Mouse (Mus musculus): Measurements from ENCODE around the gene Pdcd11. TPM values are rescaled to one million over a fixed set of nuclear protein-coding genes. Genes with fewer than 3 reads are reported as not detected.
A peak's percentile ranks its signal among the peaks of the same experiment; 100 is the strongest.

Gene Pdcd11
- polyA plus RNA-seq, 1 experiment = 6.8 TPM

DNA sequence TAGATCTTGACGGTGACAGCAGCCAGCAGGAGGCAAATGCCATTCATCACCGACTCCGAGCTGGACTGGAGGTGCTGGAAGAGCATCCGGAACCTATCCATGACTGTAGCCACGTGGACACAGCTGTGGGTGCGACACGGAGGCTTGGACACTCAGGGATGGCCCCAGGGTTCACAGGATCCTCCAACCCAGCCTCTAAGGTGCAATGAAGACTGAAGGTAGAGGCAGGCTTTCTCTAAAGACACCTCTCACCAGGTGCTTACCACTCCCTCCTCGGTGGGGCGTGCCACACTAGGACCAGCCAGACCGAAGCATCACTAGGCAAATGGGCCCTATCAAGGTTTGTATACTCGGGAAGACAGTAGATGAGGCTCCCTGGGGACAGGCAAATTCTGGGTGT is 67.1 kb downstream of the Pdcd11 start, which contains the start of gene Calhm3:
Calhm3 (minus strand) TSS at position 101 of the 400 bp plus-strand sequence.
- Histone ChIP-seq H3K27me3 (ENCODE audit: control insufficient read depth, insufficient read depth, low read length) (no peaks in the 10 kb centered on the region), H3K27ac (ENCODE audit: control insufficient read depth, insufficient read depth, low read depth, low read length) (no peak within 1 kb of the TSS), H3K36me3 (ENCODE audit: control insufficient read depth, insufficient read depth, low read length) (no peaks in the 10 kb centered on the region), H3K4me3 (ENCODE audit: control insufficient read depth, low read depth, low read length) (no peak within 1 kb of the TSS), H3K4me1 (ENCODE audit: control insufficient read depth, insufficient read depth, low read length) (no peaks in the 10 kb centered on the region)
- TF ChIP-seq CTCF (IDR thresholded peaks at IDR 0.05; ENCODE audit: control insufficient read depth, insufficient read depth, insufficient replicate concordance, low read depth, low read length) = no peak
- TF ChIP-seq POLR2A (IDR thresholded peaks at IDR 0.05; ENCODE audit: control insufficient read depth, low read depth, low read length) = no peak

DNA sequence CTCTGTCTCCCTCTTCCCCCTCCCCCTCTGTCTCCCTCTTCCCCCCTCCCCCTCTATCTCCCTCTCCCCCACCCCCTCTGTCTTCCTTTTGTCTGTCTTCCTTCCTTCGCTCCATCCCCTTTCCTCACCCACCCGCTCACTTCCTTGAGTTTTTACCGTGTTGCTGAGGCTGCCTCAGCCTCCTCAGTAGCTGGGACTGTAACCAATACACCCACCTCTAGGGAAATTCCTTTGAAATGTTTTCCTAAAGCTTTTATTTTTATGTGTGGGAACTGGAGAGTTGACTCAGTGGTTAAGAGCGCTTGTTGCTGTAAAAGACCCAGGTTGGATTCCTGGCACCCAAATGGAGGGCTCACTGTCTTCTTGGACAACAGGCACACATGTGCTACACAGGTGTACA is 71.1 kb downstream of the Pdcd11 start:
- Histone ChIP-seq H3K27me3 (ENCODE audit: control insufficient read depth, insufficient read depth, low read length) (no peaks in the 10 kb centered on the region), H3K36me3 (ENCODE audit: control insufficient read depth, insufficient read depth, low read length) (no peaks in the 10 kb centered on the region), H3K27ac (ENCODE audit: control insufficient read depth, insufficient read depth, low read depth, low read length) (no peak overlapping the region), H3K4me1 (ENCODE audit: control insufficient read depth, insufficient read depth, low read length) (no peaks in the 10 kb centered on the region), H3K4me3 (ENCODE audit: control insufficient read depth, low read depth, low read length) (no peak overlapping the region)
- no peak for TF ChIP-seq CTCF (IDR thresholded peaks at IDR 0.05; ENCODE audit: control insufficient read depth, insufficient read depth, insufficient replicate concordance, low read depth, low read length)
- TF ChIP-seq POLR2A (IDR thresholded peaks at IDR 0.05; ENCODE audit: control insufficient read depth, low read depth, low read length) = no peak

- no peak overlapping the region for H3K27ac ChIP-seq (ENCODE audit: control insufficient read depth, insufficient read depth, low read depth, low read length)
- H3K27me3 ChIP-seq (ENCODE audit: control insufficient read depth, insufficient read depth, low read length) = no peaks in the 10 kb centered on the region
- H3K4me3 ChIP-seq (ENCODE audit: control insufficient read depth, low read depth, low read length) = no peak overlapping the region
- H3K4me1 ChIP-seq (ENCODE audit: control insufficient read depth, insufficient read depth, low read length) = peaks cover 3% of the 10 kb centered on the region
- H3K36me3 ChIP-seq (ENCODE audit: control insufficient read depth, insufficient read depth, low read length) = no peaks in the 10 kb centered on the region
- TF ChIP-seq CTCF (IDR thresholded peaks at IDR 0.05; ENCODE audit: control insufficient read depth, insufficient read depth, insufficient replicate concordance, low read depth, low read length) = no peak
- TF ChIP-seq POLR2A (IDR thresholded peaks at IDR 0.05; ENCODE audit: control insufficient read depth, low read depth, low read length) = no peak
Observed at GRCm38 (mm10) chr19:47163176-47163744, 72.7 kb downstream of the Pdcd11 start.

GRCm38 (mm10) chr19:47166758-47167157 is 76.2 kb downstream of the Pdcd11 start:
- TF ChIP-seq POLR2A (IDR thresholded peaks at IDR 0.05; ENCODE audit: control insufficient read depth, low read depth, low read length) (no peak), CTCF (IDR thresholded peaks at IDR 0.05; ENCODE audit: control insufficient read depth, insufficient read depth, insufficient replicate concordance, low read depth, low read length) (no peak)
- Histone ChIP-seq H3K36me3 (ENCODE audit: control insufficient read depth, insufficient read depth, low read length) (no peaks in the 10 kb centered on the region), H3K4me1 (ENCODE audit: control insufficient read depth, insufficient read depth, low read length) (peaks cover 9% of the 10 kb centered on the region), H3K4me3 (ENCODE audit: control insufficient read depth, low read depth, low read length) (no peak overlapping the region), H3K27ac (ENCODE audit: control insufficient read depth, insufficient read depth, low read depth, low read length) (no peak overlapping the region), H3K27me3 (ENCODE audit: control insufficient read depth, insufficient read depth, low read length) (no peaks in the 10 kb centered on the region)

GRCm38 (mm10) chr19:47167617-47168214 is 77.1 kb downstream of the Pdcd11 start:
- H3K27ac ChIP-seq (ENCODE audit: control insufficient read depth, insufficient read depth, low read depth, low read length) = no peak overlapping the region
- no peak overlapping the region for H3K4me3 ChIP-seq (ENCODE audit: control insufficient read depth, low read depth, low read length)
- H3K4me1 ChIP-seq (ENCODE audit: control insufficient read depth, insufficient read depth, low read length) = peaks cover 9% of the 10 kb centered on the region
- no peak for TF ChIP-seq CTCF (IDR thresholded peaks at IDR 0.05; ENCODE audit: control insufficient read depth, insufficient read depth, insufficient replicate concordance, low read depth, low read length)
- TF ChIP-seq POLR2A (IDR thresholded peaks at IDR 0.05; ENCODE audit: control insufficient read depth, low read depth, low read length) = no peak
- H3K27me3 ChIP-seq (ENCODE audit: control insufficient read depth, insufficient read depth, low read length) = no peaks in the 10 kb centered on the region
- H3K36me3 ChIP-seq (ENCODE audit: control insufficient read depth, insufficient read depth, low read length) = no peaks in the 10 kb centered on the region

GRCm38 (mm10) chr19:47168223-47168622 is 77.7 kb downstream of the Pdcd11 start:
- TF ChIP-seq POLR2A (IDR thresholded peaks at IDR 0.05; ENCODE audit: control insufficient read depth, low read depth, low read length) (no peak), CTCF (IDR thresholded peaks at IDR 0.05; ENCODE audit: control insufficient read depth, insufficient read depth, insufficient replicate concordance, low read depth, low read length) (peak; percentile 61; the same call in 1 of the 2 replicates)
- no peaks in the 10 kb centered on the region for H3K36me3 ChIP-seq (ENCODE audit: control insufficient read depth, insufficient read depth, low read length)
- no peak overlapping the region for H3K27ac ChIP-seq (ENCODE audit: control insufficient read depth, insufficient read depth, low read depth, low read length)
- H3K4me1 ChIP-seq (ENCODE audit: control insufficient read depth, insufficient read depth, low read length) = peaks cover 9% of the 10 kb centered on the region
- H3K27me3 ChIP-seq (ENCODE audit: control insufficient read depth, insufficient read depth, low read length) = no peaks in the 10 kb centered on the region
- H3K4me3 ChIP-seq (ENCODE audit: control insufficient read depth, low read depth, low read length) = peak overlapping the region; percentile 51

GRCm38 (mm10) chr19:47168793-47169412 is 78.3 kb downstream of the Pdcd11 start:
- peaks cover 9% of the 10 kb centered on the region for H3K4me1 ChIP-seq (ENCODE audit: control insufficient read depth, insufficient read depth, low read length)
- peak; percentile 82; the same call in 1 of the 2 replicates for TF ChIP-seq CTCF (IDR thresholded peaks at IDR 0.05; ENCODE audit: control insufficient read depth, insufficient read depth, insufficient replicate concordance, low read depth, low read length)
- no peak for TF ChIP-seq POLR2A (IDR thresholded peaks at IDR 0.05; ENCODE audit: control insufficient read depth, low read depth, low read length)
- H3K27ac ChIP-seq (ENCODE audit: control insufficient read depth, insufficient read depth, low read depth, low read length) = no peak overlapping the region
- H3K36me3 ChIP-seq (ENCODE audit: control insufficient read depth, insufficient read depth, low read length) = no peaks in the 10 kb centered on the region
- H3K27me3 ChIP-seq (ENCODE audit: control insufficient read depth, insufficient read depth, low read length) = no peaks in the 10 kb centered on the region
- H3K4me3 ChIP-seq (ENCODE audit: control insufficient read depth, low read depth, low read length) = peak overlapping the region; percentile 51
